Mouse (Mus musculus): ENCODE results near the gene Tbc1d2b.

DNA sequence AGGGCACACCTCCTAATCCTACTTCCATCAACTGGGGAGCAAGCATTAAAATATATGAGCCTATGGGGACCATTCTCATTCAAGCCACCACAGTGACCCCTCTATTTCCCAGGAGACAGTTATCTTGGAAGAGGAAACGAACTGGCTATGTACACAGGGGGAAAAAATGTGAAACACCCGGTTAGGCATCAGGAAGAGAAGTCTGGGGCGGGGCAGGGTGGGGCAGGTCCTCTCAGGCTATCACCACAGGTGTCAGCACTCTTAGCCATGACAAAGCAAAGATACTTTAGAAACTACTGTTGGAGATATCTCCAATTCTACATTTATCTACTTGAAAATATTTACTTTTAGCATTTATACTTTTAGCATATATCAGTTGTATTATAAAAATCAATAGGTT, 8.5 kb downstream of the Tbc1d2b start:
- TF ChIP-seq CTCF (IDR thresholded peaks at IDR 0.05; ENCODE audit: control insufficient read depth, insufficient read depth, insufficient read length) = no peak
- TF ChIP-seq MAX (IDR thresholded peaks at IDR 0.05) = no peak
- TF ChIP-seq MYOG (IDR thresholded peaks at IDR 0.05; ENCODE audit: control insufficient read depth, extremely low read depth, insufficient read length) = no peak
- TF ChIP-seq MYOD1 (IDR thresholded peaks at IDR 0.05; ENCODE audit: control insufficient read depth, insufficient read length, low read depth) = no peak
- no peak for TF ChIP-seq USF1 (IDR thresholded peaks at IDR 0.05; ENCODE audit: low read depth)
- no peak for TF ChIP-seq CEBPB (IDR thresholded peaks at IDR 0.05; ENCODE audit: low read depth)
- TF ChIP-seq FOSL1 (IDR thresholded peaks at IDR 0.05; ENCODE audit: insufficient read depth, low read length, poor library complexity, severe bottlenecking) = no peak
